Mouse (Mus musculus) CD4-positive, CD25-positive, alpha-beta regulatory T cell (primary cell): ENCODE results near the gene Plppr3. TPM values are rescaled to one million over a fixed set of nuclear protein-coding genes. Genes with fewer than 3 reads are reported as not detected.

Experiments
- polyA plus RNA-seq: library from polyadenylated mRNA; unstranded; fragments of 100-300 nt; shearing (Covaris generic); gene quantifications from one replicate; pipeline ENCODE4 v1.2.1, GENCODE M21; 2017

The Plppr3 gene
- polyA plus RNA-seq, result 4.5 TPM

GRCm38 (mm10) chr10:79874290-79874862 lies at the start of gene Plppr3, which contains the start of gene Prtn3:
TSS of gene Plppr3 (minus strand) at chr10:79874634.
TSS of gene Prtn3 (plus strand) at chr10:79874476.

GRCm38 (mm10) chr10:79920958-79921535 lies 46.6 kb upstream of the Plppr3 start, which contains the start of gene R3hdm4:
TSS of gene R3hdm4 (minus strand) at chr10:79921208.

DNA sequence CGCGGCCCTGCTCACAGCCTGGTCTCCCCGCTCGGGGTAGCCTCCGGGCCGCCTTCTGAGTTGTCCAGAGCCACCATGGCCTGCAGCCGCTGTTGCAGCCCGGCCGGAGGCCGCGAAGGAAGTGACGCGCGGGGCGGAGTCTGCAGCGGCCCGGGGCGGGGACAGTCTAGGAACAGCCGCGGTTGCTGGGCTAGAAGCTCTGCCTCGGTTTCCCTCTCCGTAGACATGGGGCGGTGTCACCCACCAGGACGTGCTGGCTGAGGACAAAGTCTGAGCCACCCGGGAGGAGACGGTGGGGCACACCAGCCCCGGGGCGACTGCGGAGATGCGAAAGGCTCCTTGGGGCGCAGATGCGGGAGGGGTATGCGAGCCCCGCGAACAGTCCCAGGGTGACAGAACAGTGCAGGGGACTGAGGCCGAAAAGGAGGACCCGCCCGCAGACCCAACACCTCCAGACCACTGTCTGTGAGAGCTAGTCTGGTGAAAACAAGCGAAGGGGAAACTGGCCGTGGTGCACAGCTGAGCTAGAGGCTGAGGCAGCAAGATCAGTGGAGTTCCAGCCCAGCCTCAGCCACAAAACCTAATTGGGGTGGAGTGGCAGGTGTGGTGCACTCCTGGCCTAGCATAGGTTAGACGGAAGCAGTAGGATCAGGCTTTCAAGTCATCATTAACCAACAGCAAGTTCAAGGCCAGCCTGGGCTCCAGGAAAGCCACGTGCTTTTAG lies 42.5 kb upstream of the Plppr3 start, which contains the start of gene Kiss1r:
TSS of gene Kiss1r (plus strand) at position 164 of the 724 bp plus-strand sequence.

GRCm38 (mm10) chr10:79910556-79910955 lies 36.1 kb upstream of the Plppr3 start, which contains the start of gene Gm26602:
TSS of gene Gm26602 (plus strand) at chr10:79910856.

GRCm38 (mm10) chr10:79908167-79909091 lies 34.0 kb upstream of the Plppr3 start, which contains the start of gene Med16:
TSS of gene Med16 (minus strand) at chr10:79908923.

DNA sequence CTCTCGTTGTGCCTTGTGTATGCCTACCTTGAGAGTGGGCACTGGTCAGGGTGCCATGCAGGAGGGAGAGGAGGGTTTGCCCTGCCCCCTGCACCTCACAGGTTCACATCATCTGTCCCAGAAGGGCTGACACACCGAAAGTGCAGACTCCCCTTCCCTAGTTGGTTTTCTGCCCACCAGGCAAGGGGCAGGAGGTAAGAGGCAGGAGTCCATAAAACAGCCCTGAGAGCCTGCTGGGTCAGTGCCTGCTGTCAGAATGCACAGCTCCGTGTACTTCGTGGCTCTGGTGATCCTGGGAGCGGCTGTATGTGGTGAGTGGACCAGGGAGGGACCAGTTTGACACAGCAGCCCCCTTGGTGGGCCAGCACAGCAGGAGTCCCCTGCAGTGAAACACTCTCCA lies 16.2 kb upstream of the Plppr3 start, which contains the start of gene Cfd:
TSS of gene Cfd (plus strand) at position 184 of the 400 bp plus-strand sequence.

GRCm38 (mm10) chr10:79886054-79886453 lies 11.6 kb upstream of the Plppr3 start, which contains the start of gene Elane:
TSS of gene Elane (plus strand) at chr10:79886247.

DNA sequence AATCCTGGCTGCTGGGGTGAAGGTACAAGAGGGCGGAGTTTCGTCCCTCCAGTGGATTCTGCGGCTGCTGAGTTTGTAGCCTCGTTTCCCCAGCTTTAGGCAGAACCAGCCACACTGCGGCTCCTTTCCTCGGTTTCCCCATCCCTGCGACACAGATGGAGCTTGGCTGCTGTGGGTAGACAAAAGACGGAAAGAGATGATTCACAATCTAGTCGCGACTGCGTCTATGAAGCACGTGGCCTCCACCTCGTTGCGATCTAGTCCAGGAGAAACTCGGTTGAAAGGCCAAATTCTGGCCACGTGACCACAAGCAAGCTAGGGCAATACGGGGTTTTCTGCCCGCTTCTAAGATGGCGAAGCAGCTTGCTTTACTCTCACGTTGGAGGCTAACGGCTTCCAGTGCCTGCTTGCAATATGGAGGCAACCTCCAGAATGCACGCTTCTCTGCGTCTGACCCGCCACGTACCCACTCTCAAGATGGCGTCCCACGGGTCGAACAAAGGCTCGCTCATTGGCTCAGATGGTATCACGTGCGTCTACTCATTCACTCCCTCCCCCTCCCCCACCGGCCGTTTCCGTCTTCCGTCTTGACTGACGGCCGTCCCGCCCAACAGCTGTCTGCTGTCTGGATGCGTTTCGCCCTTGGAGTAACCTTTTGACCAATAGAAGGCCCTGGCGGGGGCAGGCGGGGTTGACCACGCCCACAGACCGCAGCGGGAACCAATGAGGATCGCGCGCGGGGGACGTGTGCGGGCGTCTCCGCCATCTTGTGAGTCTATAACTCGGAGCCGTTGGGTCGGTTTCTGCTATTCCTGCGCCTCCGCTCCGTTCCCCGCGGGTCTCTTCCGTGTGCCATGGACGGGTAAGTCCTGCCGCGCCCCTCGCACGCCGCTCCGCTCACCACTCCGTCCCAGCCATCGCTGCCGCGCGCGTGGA lies 20.3 kb downstream of the Plppr3 start, which contains the start of gene Ptbp1:
TSS of gene Ptbp1 (plus strand) at position 568 of the 936 bp plus-strand sequence.

GRCm38 (mm10) chr10:79820782-79821181 lies 53.7 kb downstream of the Plppr3 start, which contains the start of gene Misp:
TSS of gene Misp (plus strand) at chr10:79820989.

Other genes with a start within 250 kb of the Plppr3 start
- gene Shc2, start 236.7 kb downstream of the Plppr3 start, polyA plus RNA-seq, result not detected
- not detected for gene Odf3l2, start 228.9 kb downstream of the Plppr3 start, polyA plus RNA-seq
- not detected for gene Madcam1, start 210.1 kb downstream of the Plppr3 start, polyA plus RNA-seq
- gene Tpgs1, start 205.3 kb downstream of the Plppr3 start, polyA plus RNA-seq, result 53.8 TPM
- gene Cdc34, start 192.4 kb downstream of the Plppr3 start, polyA plus RNA-seq, result 90.7 TPM
- gene Gzmm, start 185.6 kb downstream of the Plppr3 start, polyA plus RNA-seq, result 0.91 TPM
- 261 TPM for gene Bsg, start 170.1 kb downstream of the Plppr3 start, polyA plus RNA-seq
- gene Hcn2, start 158.0 kb downstream of the Plppr3 start, polyA plus RNA-seq, result 0.14 TPM
- 55.8 TPM for gene Polrmt, start 128.1 kb downstream of the Plppr3 start, polyA plus RNA-seq
- 0.45 TPM for gene Fgf22, start 119.6 kb downstream of the Plppr3 start, polyA plus RNA-seq
- gene Rnf126, start 107.7 kb downstream of the Plppr3 start, polyA plus RNA-seq, result 61.1 TPM
- 0.29 TPM for gene Fstl3, start 97.4 kb downstream of the Plppr3 start, polyA plus RNA-seq
- not detected for gene Prss57, start 83.7 kb downstream of the Plppr3 start, polyA plus RNA-seq
- 1.6 TPM for gene Palm, start 81.1 kb downstream of the Plppr3 start, polyA plus RNA-seq
- not detected for gene Misp, start 53.6 kb downstream of the Plppr3 start, polyA plus RNA-seq
- 318 TPM for gene Ptbp1, start 20.2 kb downstream of the Plppr3 start, polyA plus RNA-seq
- gene Prtn3, start 158 bp downstream of the Plppr3 start, polyA plus RNA-seq, result not detected
- gene Elane, start 11.6 kb upstream of the Plppr3 start, polyA plus RNA-seq, result not detected
- not detected for gene Cfd, start 16.2 kb upstream of the Plppr3 start, polyA plus RNA-seq
- gene Med16, start 34.3 kb upstream of the Plppr3 start, polyA plus RNA-seq, result 40.9 TPM
- 23.3 TPM for gene Gm26602, start 36.2 kb upstream of the Plppr3 start, polyA plus RNA-seq
- gene Kiss1r, start 42.3 kb upstream of the Plppr3 start, polyA plus RNA-seq, result 0.50 TPM
- 193 TPM for gene R3hdm4, start 46.6 kb upstream of the Plppr3 start, polyA plus RNA-seq
- 9.6 TPM for gene Arid3a, start 52.4 kb upstream of the Plppr3 start, polyA plus RNA-seq
- 73.4 TPM for gene Wdr18, start 85.5 kb upstream of the Plppr3 start, polyA plus RNA-seq
- not detected for gene Grin3b, start 96.1 kb upstream of the Plppr3 start, polyA plus RNA-seq
- 32.9 TPM for gene Tmem259, start 109.7 kb upstream of the Plppr3 start, polyA plus RNA-seq
- 937 TPM for gene Cnn2, start 114.0 kb upstream of the Plppr3 start, polyA plus RNA-seq
- 60.9 TPM for gene Abca7, start 121.9 kb upstream of the Plppr3 start, polyA plus RNA-seq
- 916 TPM for gene Arhgap45, start 142.0 kb upstream of the Plppr3 start, polyA plus RNA-seq
- 195 TPM for gene Polr2e, start 165.2 kb upstream of the Plppr3 start, polyA plus RNA-seq
- 441 TPM for gene Gpx4, start 172.5 kb upstream of the Plppr3 start, polyA plus RNA-seq
- gene Sbno2, start 230.9 kb upstream of the Plppr3 start, polyA plus RNA-seq, result 59.4 TPM
- gene Stk11, start 241.2 kb upstream of the Plppr3 start, polyA plus RNA-seq, result 47.2 TPM